ENCODE assay signal across 18 mouse cellular contexts in the genomic region with DNA sequence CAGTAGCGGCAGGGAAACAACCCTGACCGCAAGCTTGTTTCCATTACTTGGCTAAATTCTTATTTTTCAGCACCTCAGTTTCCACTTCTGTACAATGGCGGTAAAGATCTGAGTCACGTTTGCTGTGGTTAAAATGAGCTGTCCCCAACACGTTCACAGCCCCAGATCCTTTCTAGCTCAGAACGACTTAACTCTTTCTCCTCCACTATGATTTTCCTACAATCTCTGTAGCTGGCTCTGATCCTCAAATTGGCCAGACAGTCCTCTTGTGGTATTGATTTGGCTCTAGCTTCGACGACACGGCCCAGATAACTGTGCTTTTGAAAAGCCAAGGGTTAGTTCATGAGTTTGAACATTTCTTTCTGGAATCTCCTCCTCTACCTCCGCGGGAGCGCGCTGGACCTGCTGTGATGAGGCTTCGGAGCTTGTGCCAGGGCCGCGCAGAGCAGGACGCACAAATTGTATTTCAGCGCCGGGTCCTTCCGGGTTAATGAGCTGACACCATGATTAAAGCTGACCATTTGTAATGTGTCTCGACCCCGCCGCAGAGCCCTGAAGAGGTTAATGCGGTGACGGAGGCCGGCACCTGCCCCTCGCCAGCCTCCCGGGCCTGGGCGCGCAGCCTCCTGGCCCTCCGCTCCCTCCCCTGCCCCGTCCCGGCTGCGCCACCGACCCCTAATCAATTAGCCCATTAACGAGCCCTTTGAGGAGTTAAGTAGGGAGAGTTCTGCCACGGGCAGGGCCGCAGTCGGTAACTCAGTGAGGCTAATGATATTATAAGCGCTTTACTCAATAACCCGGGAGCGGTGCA. TPM values are rescaled to one million over a fixed set of nuclear protein-coding genes. Genes with fewer than 3 reads are reported as not detected.
DNase-seq lines count a peak whose midpoint lies in the region; ATAC-seq lines count a peak whose summit lies in the region.
"Had no signal": no experiment of that assay in that cellular context is flagged by ENCODE, and none has a peak within 500 bp of the region (broad histone marks: within the 10 kb centered on the region; RNA-seq: fewer than 3 reads in every experiment).

No protein-coding gene starts in this region.

- H3K4me2 ChIP-seq in hindbrain, embryonic 11.5 days (replicated peaks; ENCODE audit: low read depth, low read length): no peak overlapping the region
- no peak overlapping the region for H3K4me2 ChIP-seq in hindbrain, embryonic 16.5 days (ENCODE audit: low read length)
- H3K4me2 ChIP-seq in neural tube, embryonic 15.5 days: no peak overlapping the region
- H3K4me2 ChIP-seq: intestine, embryonic 15.5 days; liver, embryonic 13.5 days had no signal

- H3K4me1 ChIP-seq in hindbrain, embryonic 11.5 days (replicated peaks; ENCODE audit: control insufficient read depth, insufficient read depth, low read length): peaks cover 14% of the 10 kb centered on the region; the same call in 1 of the 2 replicates
- H3K4me1 ChIP-seq in hindbrain, embryonic 16.5 days (ENCODE audit: control insufficient read depth, insufficient read depth, low read depth, low read length): peaks cover 9% of the 10 kb centered on the region
- peaks cover 22% of the 10 kb centered on the region for H3K4me1 ChIP-seq in neural tube, embryonic 15.5 days
- H3K4me1 ChIP-seq in embryonic facial prominence, embryonic 10.5 days: peaks cover 40% of the 10 kb centered on the region

- H3K27ac ChIP-seq in hindbrain, embryonic 11.5 days (ENCODE audit: low read depth, low read length): no peak overlapping the region
- no peak overlapping the region for H3K27ac ChIP-seq in hindbrain, embryonic 16.5 days (ENCODE audit: low read depth, low read length)
- H3K27ac ChIP-seq in neural tube, embryonic 15.5 days (replicated peaks): no peak overlapping the region
- H3K27ac ChIP-seq in embryonic facial prominence, embryonic 10.5 days (replicated peaks): no peak overlapping the region
- H3K27ac ChIP-seq: intestine, embryonic 15.5 days; liver, embryonic 13.5 days had no signal

- peak; percentile 64 for DNase-seq in hindbrain, embryonic 11.5 days (ENCODE audit: low spot score)
- DNase-seq in neural tube, embryonic 10.5 days (ENCODE audit: extremely low spot score, low spot score): peak; percentile 69
- DNase-seq in embryonic facial prominence, embryonic 10.5 days (ENCODE audit: low spot score): peak; percentile 63
- peak; percentile 61 for DNase-seq in retina, postnatal 1 day
- no peak for DNase-seq in urinary bladder, postnatal 10 days (ENCODE audit: low spot score)
- no peak for DNase-seq in spleen, adult 12 weeks (ENCODE audit: low spot score)
- DNase-seq: gastrocnemius, postnatal 10 days; kidney, postnatal 25 days; left cerebral cortex, postnatal 4 days; liver, embryonic 13.5 days; right cerebral cortex, postnatal 4 days had no signal

- under 1% methylated on average over 42 of the region's 42 CpGs for WGBS in hindbrain, embryonic 11.5 days
- under 1% methylated on average over 42 of the region's 42 CpGs for WGBS in hindbrain, embryonic 16.5 days
- under 1% methylated on average over 42 of the region's 42 CpGs for WGBS in neural tube, embryonic 15.5 days
- WGBS in embryonic facial prominence, embryonic 10.5 days: under 1% methylated on average over 42 of the region's 42 CpGs

- 0 out of 2 replicates have a peak overlapping the region, but pooled peaks have one; percentile 1 for H3K4me3 ChIP-seq in hindbrain, embryonic 11.5 days (ENCODE audit: low read depth, low read length)
- H3K4me3 ChIP-seq in hindbrain, embryonic 16.5 days (ENCODE audit: low read length): no peak overlapping the region
- no peak overlapping the region for H3K4me3 ChIP-seq in neural tube, embryonic 15.5 days (replicated peaks)
- H3K4me3 ChIP-seq in embryonic facial prominence, embryonic 10.5 days: peak overlapping the region; percentile 25; the same call in 1 of the 2 replicates
- H3K4me3 ChIP-seq: intestine, embryonic 15.5 days; liver, embryonic 13.5 days had no signal

- peaks cover 97% of the 10 kb centered on the region for H3K27me3 ChIP-seq in hindbrain, embryonic 11.5 days (ENCODE audit: control insufficient read depth, insufficient read depth, low read length)
- H3K27me3 ChIP-seq in hindbrain, embryonic 16.5 days (replicated peaks; ENCODE audit: control insufficient read depth, insufficient read depth, low read length): peaks cover 71% of the 10 kb centered on the region
- H3K27me3 ChIP-seq in neural tube, embryonic 15.5 days (replicated peaks): peaks cover 95% of the 10 kb centered on the region
- H3K27me3 ChIP-seq in embryonic facial prominence, embryonic 10.5 days (replicated peaks; ENCODE audit: low read depth, poor library complexity, severe bottlenecking): peaks cover 100% of the 10 kb centered on the region

- peak; percentile 28 for ATAC-seq in hindbrain, embryonic 11.5 days (ENCODE audit: low FRiP score)
- ATAC-seq in hindbrain, embryonic 16.5 days: no peak
- ATAC-seq in neural tube, embryonic 15.5 days (ENCODE audit: low FRiP score): no peak
- ATAC-seq: activated CD4-positive, CD25-positive, alpha-beta regulatory T cell, adult 4 months; intestine, embryonic 15.5 days had no signal

- H3K9ac ChIP-seq in hindbrain, embryonic 11.5 days (ENCODE audit: low read depth, low read length): no peak overlapping the region
- no peak overlapping the region for H3K9ac ChIP-seq in hindbrain, embryonic 16.5 days (ENCODE audit: low read depth, low read length)
- H3K9ac ChIP-seq in neural tube, embryonic 15.5 days (replicated peaks): no peak overlapping the region
- H3K9ac ChIP-seq: intestine, embryonic 15.5 days; liver, embryonic 13.5 days had no signal

- H3K9me3 ChIP-seq in hindbrain, embryonic 11.5 days (ENCODE audit: control insufficient read depth, low read length): no peaks in the 10 kb centered on the region
- H3K9me3 ChIP-seq in hindbrain, embryonic 16.5 days (ENCODE audit: control insufficient read depth, low read length): no peaks in the 10 kb centered on the region; the same call in 1 of the 2 replicates
- H3K9me3 ChIP-seq in neural tube, embryonic 15.5 days (replicated peaks): no peaks in the 10 kb centered on the region
- no peaks in the 10 kb centered on the region for H3K9me3 ChIP-seq in embryonic facial prominence, embryonic 10.5 days
- H3K9me3 ChIP-seq: intestine, embryonic 15.5 days; liver, embryonic 13.5 days had no signal

- H3K36me3 ChIP-seq in hindbrain, embryonic 11.5 days (ENCODE audit: control insufficient read depth, insufficient read depth, low read length): no peaks in the 10 kb centered on the region
- no peaks in the 10 kb centered on the region for H3K36me3 ChIP-seq in hindbrain, embryonic 16.5 days (ENCODE audit: control insufficient read depth, insufficient read depth, low read length)
- no peaks in the 10 kb centered on the region for H3K36me3 ChIP-seq in neural tube, embryonic 15.5 days
- H3K36me3 ChIP-seq in embryonic facial prominence, embryonic 10.5 days (replicated peaks): no peaks in the 10 kb centered on the region
- H3K36me3 ChIP-seq: intestine, embryonic 15.5 days; liver, embryonic 13.5 days had no signal

RNA-seq across cellular contexts. Expression of a gene that starts 3.6 kb away (rescaled TPM):
- 2.7 and 3.5 TPM in 2 replicates for polyA plus RNA-seq in hindbrain, embryonic 11.5 days (2014; fragmentation: Nextera tagmentation; extraction: Ambion mirVana)
- polyA plus RNA-seq in hindbrain, embryonic 16.5 days (2015; fragmentation: Nextera tagmentation; extraction: Ambion mirVana): 1.1 and 1.3 TPM in 2 replicates
- polyA plus RNA-seq in neural tube, embryonic 15.5 days (2015; fragmentation: Nextera tagmentation; extraction: Ambion mirVana): 0.82 and 1.3 TPM in 2 replicates
- 0.27 and 0.44 TPM in 2 replicates for polyA plus RNA-seq in embryonic facial prominence, embryonic 10.5 days (2016; fragmentation: Nextera tagmentation; extraction: Ambion mirVana)
- polyA plus RNA-seq: heart, postnatal 0 days; liver, embryonic 13.5 days; lung, embryonic 16.5 days; thymus, postnatal 0 days had no signal

RNA-seq across cellular contexts. Expression of a gene that starts 7.9 kb away (rescaled TPM):
- polyA plus RNA-seq in hindbrain, embryonic 11.5 days (2014; fragmentation: Nextera tagmentation; extraction: Ambion mirVana): 271 and 278 TPM in 2 replicates
- 149 and 162 TPM in 2 replicates for polyA plus RNA-seq in hindbrain, embryonic 16.5 days (2015; fragmentation: Nextera tagmentation; extraction: Ambion mirVana)
- 141 and 157 TPM in 2 replicates for polyA plus RNA-seq in neural tube, embryonic 15.5 days (2015; fragmentation: Nextera tagmentation; extraction: Ambion mirVana)
- polyA plus RNA-seq in embryonic facial prominence, embryonic 10.5 days (2016; fragmentation: Nextera tagmentation; extraction: Ambion mirVana): 312 and 325 TPM in 2 replicates

RNA-seq across cellular contexts. Expression of a gene that starts 9.5 kb away (rescaled TPM):
- 0.57 and 1.2 TPM in 2 replicates for polyA plus RNA-seq in hindbrain, embryonic 11.5 days (2014; fragmentation: Nextera tagmentation; extraction: Ambion mirVana)
- polyA plus RNA-seq in hindbrain, embryonic 16.5 days (2015; fragmentation: Nextera tagmentation; extraction: Ambion mirVana): 0.84 and 0.99 TPM in 2 replicates
- polyA plus RNA-seq in neural tube, embryonic 15.5 days (2015; fragmentation: Nextera tagmentation; extraction: Ambion mirVana): 0.54 and 0.89 TPM in 2 replicates
- 0.10 and 0.44 TPM in 2 replicates for polyA plus RNA-seq in embryonic facial prominence, embryonic 10.5 days (2016; fragmentation: Nextera tagmentation; extraction: Ambion mirVana)
- polyA plus RNA-seq: activated CD4-positive, CD25-positive, alpha-beta regulatory T cell, adult 4 months; heart, postnatal 0 days; liver, embryonic 13.5 days; lung, embryonic 16.5 days; thymus, postnatal 0 days had no signal

Comparison
In these comparisons a context has a peak if more than half of its experiments do, and no peak if none do; other contexts are left out.
1. H3K4me3 ChIP-seq: peak in hindbrain, embryonic 11.5 days (single experiment) and embryonic facial prominence, embryonic 10.5 days (single experiment); none in hindbrain, embryonic 16.5 days (single experiment) and neural tube, embryonic 15.5 days (single experiment).
2. DNase-seq: peak in hindbrain, embryonic 11.5 days (single experiment), neural tube, embryonic 10.5 days (single experiment), embryonic facial prominence, embryonic 10.5 days (single experiment) and retina, postnatal 1 day (single experiment); none in urinary bladder, postnatal 10 days (single experiment) and spleen, adult 12 weeks (single experiment).